Mouse (Mus musculus) hindbrain, embryonic 16.5 days (tissue): Measurements from ENCODE around the gene Ppp1ca. TPM values are rescaled to one million over a fixed set of nuclear protein-coding genes. Genes with fewer than 3 reads are reported as not detected.

Source experiments
- microRNA-seq: library from miRNA; unstranded; fragments of <30 nt; microRNA quantifications from one replicate; pipeline ENCODE4, GENCODE M21; 2017
- polyA plus RNA-seq: library from polyadenylated mRNA; unstranded; fragments of >200 nt; fragmentation: Nextera tagmentation; extraction: Ambion mirVana; gene quantifications from 2 replicates; pipeline ENCODE4 v1.2.1, GENCODE M21; 2015

Ppp1ca gene
- polyA plus RNA-seq, 1 experiment from 2014 or later, result 604 TPM

Small RNA genes within 50 kb of the gene (microRNA-seq; reads per million reads assigned to microRNA genes)
- gene Gm26115, result not detected

Other genes with a start within 250 kb of the Ppp1ca start
- gene Aldh3b3, start 233.4 kb upstream of the Ppp1ca start, polyA plus RNA-seq, result not detected in 2 replicates
- gene Aldh3b2, start 219.7 kb upstream of the Ppp1ca start, polyA plus RNA-seq, result 0.44 and 0.66 TPM in 2 replicates
- 2.9 and 3.1 TPM in 2 replicates for gene Acy3, start 205.5 kb upstream of the Ppp1ca start, polyA plus RNA-seq
- gene Tbx10, start 199.3 kb upstream of the Ppp1ca start, polyA plus RNA-seq, result 0.67 and 0.89 TPM in 2 replicates
- 22.6 and 25.5 TPM in 2 replicates for gene Nudt8, start 191.5 kb upstream of the Ppp1ca start, polyA plus RNA-seq
- gene Gm49405, start 191.4 kb upstream of the Ppp1ca start, polyA plus RNA-seq, result 3.5 and 4.3 TPM in 2 replicates
- 4.9 and 6.6 TPM in 2 replicates for gene Doc2g, start 188.8 kb upstream of the Ppp1ca start, polyA plus RNA-seq
- gene Ndufv1, start 179.3 kb upstream of the Ppp1ca start, polyA plus RNA-seq, result 265 and 277 TPM in 2 replicates
- 569 and 604 TPM in 2 replicates for gene Gstp1, start 154.1 kb upstream of the Ppp1ca start, polyA plus RNA-seq
- 2.5 and 2.6 TPM in 2 replicates for gene Gstp2, start 146.0 kb upstream of the Ppp1ca start, polyA plus RNA-seq
- 0.26 TPM in 1 of 2 replicates, not detected in the other for gene Gstp3, start 132.5 kb upstream of the Ppp1ca start, polyA plus RNA-seq
- not detected in 2 replicates for gene Cabp2, start 110.5 kb upstream of the Ppp1ca start, polyA plus RNA-seq
- 85.4 and 86.4 TPM in 2 replicates for gene Cdk2ap2, start 94.9 kb upstream of the Ppp1ca start, polyA plus RNA-seq
- gene Pitpnm1, start 92.1 kb upstream of the Ppp1ca start, polyA plus RNA-seq, result 87.3 and 91.9 TPM in 2 replicates
- 109 and 113 TPM in 2 replicates for gene Aip, start 66.2 kb upstream of the Ppp1ca start, polyA plus RNA-seq
- not detected in 2 replicates for gene Gpr152, start 52.3 kb upstream of the Ppp1ca start, polyA plus RNA-seq
- 0.24 and 0.29 TPM in 2 replicates for gene Cabp4, start 48.0 kb upstream of the Ppp1ca start, polyA plus RNA-seq
- 116 and 122 TPM in 2 replicates for gene Coro1b, start 43.4 kb upstream of the Ppp1ca start, polyA plus RNA-seq
- 0.41 and 0.63 TPM in 2 replicates for gene Ptprcap, start 38.5 kb upstream of the Ppp1ca start, polyA plus RNA-seq
- gene Rps6kb2, start 28.7 kb upstream of the Ppp1ca start, polyA plus RNA-seq, result 54.1 and 57.0 TPM in 2 replicates
- gene Carns1, start 16.6 kb upstream of the Ppp1ca start, polyA plus RNA-seq, result 6.5 and 7.9 TPM in 2 replicates
- 0.54 and 1.1 TPM in 2 replicates for gene Tbc1d10c, start 781 bp upstream of the Ppp1ca start, polyA plus RNA-seq
- gene Rad9a, start 9.6 kb downstream of the Ppp1ca start, polyA plus RNA-seq, result 25.0 and 26.5 TPM in 2 replicates
- gene Clcf1, start 22.2 kb downstream of the Ppp1ca start, polyA plus RNA-seq, result 1.0 and 1.1 TPM in 2 replicates
- gene AC109138.7, start 22.3 kb downstream of the Ppp1ca start, polyA plus RNA-seq, result not detected in 2 replicates
- gene Pold4, start 39.8 kb downstream of the Ppp1ca start, polyA plus RNA-seq, result 21.3 and 24.0 TPM in 2 replicates
- 19.9 and 21.2 TPM in 2 replicates for gene Ssh3, start 77.1 kb downstream of the Ppp1ca start, polyA plus RNA-seq
- 69.0 and 85.3 TPM in 2 replicates for gene Ankrd13d, start 91.1 kb downstream of the Ppp1ca start, polyA plus RNA-seq
- 27.3 and 28.3 TPM in 2 replicates for gene Grk2, start 114.2 kb downstream of the Ppp1ca start, polyA plus RNA-seq
- 29.8 and 34.8 TPM in 2 replicates for gene Kdm2a, start 206.2 kb downstream of the Ppp1ca start, polyA plus RNA-seq
- 6.4 and 6.6 TPM in 2 replicates for gene Rhod, start 247.4 kb downstream of the Ppp1ca start, polyA plus RNA-seq